20 mouse cellular contexts compared by ENCODE assay signal in genomic region chr5:76115436-76116041, GRCm38 (mm10). TPM values are rescaled to one million over a fixed set of nuclear protein-coding genes. Genes with fewer than 3 reads are reported as not detected.
A peak's percentile ranks its signal among the peaks of the same experiment; 100 is the strongest.
DNase-seq lines count a peak whose midpoint lies in the region; ATAC-seq lines count a peak whose summit lies in the region.
"Had no signal": no experiment of that assay in that cellular context is flagged by ENCODE, and none has a peak within 500 bp of the region (broad histone marks: within the 10 kb centered on the region; RNA-seq: fewer than 3 reads in every experiment).

No protein-coding gene starts in this region.

- H3K4me2 ChIP-seq in heart, embryonic 13.5 days, result no peak overlapping the region
- H3K4me2 ChIP-seq: hindbrain, embryonic 13.5 days; limb, embryonic 12.5 days had no signal

- ATAC-seq in cerebellum, adult (ENCODE audit: insufficient number of reproducible peaks, low FRiP score, low TSS enrichment), result peak; percentile 86
- no peak for ATAC-seq in heart, embryonic 13.5 days (ENCODE audit: extremely low read depth, insufficient number of reproducible peaks, low FRiP score, low TSS enrichment)
- ATAC-seq: forebrain, postnatal 0 days; liver, postnatal 0 days had no signal

- 37% methylated on average over 8 of the region's 8 CpGs for WGBS in heart, embryonic 13.5 days

- no peak overlapping the region for H3K9ac ChIP-seq in heart, embryonic 13.5 days
- H3K9ac ChIP-seq: forebrain, postnatal 0 days; hindbrain, embryonic 13.5 days; limb, embryonic 12.5 days; liver, postnatal 0 days had no signal

- peak overlapping the region; percentile 75 for H3K27ac ChIP-seq in heart, embryonic 13.5 days (replicated peaks)
- H3K27ac ChIP-seq: hindbrain, embryonic 13.5 days; macrophage had no signal

- no peak overlapping the region for H3K4me3 ChIP-seq in heart, embryonic 13.5 days
- H3K4me3 ChIP-seq: erythroblast, embryonic 14.5 days; hindbrain, embryonic 13.5 days; limb, embryonic 12.5 days had no signal

- DNase-seq in cerebellum, postnatal 4 days (ENCODE audit: low spot score in 2 of 2), result no peak
- DNase-seq in brain, adult 2 months (ENCODE audit: low read depth, low spot score), result peak; percentile 85
- DNase-seq in cerebellum, adult 9-10 months, result peak; percentile 72
- no peak for DNase-seq in ovary, adult 18-20 months (ENCODE audit: low spot score)
- DNase-seq in gastrocnemius, adult 8-10 months (ENCODE audit: low spot score in 2 of 2), result no peak
- DNase-seq: B cell, adult 2 months; embryo, embryonic 11 days; forebrain, postnatal 0 days; gastrocnemius, postnatal 25 days; kidney, adult 11 months; liver, postnatal 0 days; retina, postnatal 1 day; spleen, adult 18-20 months; thymus, postnatal 4 days had no signal

- no peaks in the 10 kb centered on the region for H3K36me3 ChIP-seq in heart, embryonic 13.5 days
- H3K36me3 ChIP-seq: hindbrain, embryonic 13.5 days; limb, embryonic 12.5 days had no signal

- no peaks in the 10 kb centered on the region for H3K27me3 ChIP-seq in heart, embryonic 13.5 days (replicated peaks)
- H3K27me3 ChIP-seq: hindbrain, embryonic 13.5 days; limb, embryonic 12.5 days had no signal

- H3K4me1 ChIP-seq in heart, embryonic 13.5 days, result peaks cover 9% of the 10 kb centered on the region; the same call in 1 of the 2 replicates
- H3K4me1 ChIP-seq: hindbrain, embryonic 13.5 days; limb, embryonic 12.5 days had no signal

- H3K9me3 ChIP-seq in heart, embryonic 13.5 days, result no peaks in the 10 kb centered on the region
- H3K9me3 ChIP-seq: hindbrain, embryonic 13.5 days; limb, embryonic 12.5 days had no signal

RNA-seq across cellular contexts. Expression of gene Srd5a3, which starts 24.5 kb away (rescaled TPM):
- polyA plus RNA-seq in heart, embryonic 13.5 days (2015; fragmentation: Nextera tagmentation; extraction: Ambion mirVana), result 25.9 and 27.7 TPM in 2 replicates
- 1 to 10 TPM; 1.1 to 2.6 (median 2.0) TPM for total RNA-seq in gastrocnemius, adult 8-10 months (2022)

Comparison
In these comparisons a context has a peak if more than half of its experiments do, and no peak if none do; other contexts are left out.
1. DNase-seq: peak in brain, adult 2 months (single experiment) and cerebellum, adult 9-10 months (single experiment); none in cerebellum, postnatal 4 days (0 of 2), ovary, adult 18-20 months (single experiment) and gastrocnemius, adult 8-10 months (0 of 2).